Mouse (Mus musculus) left cerebral cortex, adult 11 months (tissue): ENCODE data around the gene Gm436.

Experiments
- DNase-seq: peaks from one replicate; pipeline ENCODE4 v3.0.0; 2022; ENCODE audit warnings: low spot score

Gene Gm436

DNA sequence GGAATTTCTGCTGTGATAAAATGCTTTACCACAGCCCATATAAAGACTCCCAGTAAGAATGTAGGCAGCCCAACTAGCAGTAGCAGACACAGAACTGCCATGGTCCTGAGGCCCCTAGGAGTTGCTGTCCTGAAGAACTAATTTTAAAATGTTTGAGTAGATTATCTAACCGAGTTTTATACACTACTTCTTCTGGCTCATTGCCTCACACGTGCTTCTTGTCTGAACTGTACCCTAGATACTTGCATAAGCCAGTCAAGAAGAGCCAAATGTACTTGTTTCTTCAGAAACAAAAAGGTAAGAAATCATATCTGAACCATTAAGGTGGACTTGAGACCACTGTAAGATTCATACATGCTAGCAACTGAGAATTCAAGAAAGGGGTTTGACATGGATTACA lies at the start of gene Gm436:
Gene Gm436 (minus strand): TSS at position 101 of the 400 bp plus-strand sequence.
- DNase-seq = no peak

DNA sequence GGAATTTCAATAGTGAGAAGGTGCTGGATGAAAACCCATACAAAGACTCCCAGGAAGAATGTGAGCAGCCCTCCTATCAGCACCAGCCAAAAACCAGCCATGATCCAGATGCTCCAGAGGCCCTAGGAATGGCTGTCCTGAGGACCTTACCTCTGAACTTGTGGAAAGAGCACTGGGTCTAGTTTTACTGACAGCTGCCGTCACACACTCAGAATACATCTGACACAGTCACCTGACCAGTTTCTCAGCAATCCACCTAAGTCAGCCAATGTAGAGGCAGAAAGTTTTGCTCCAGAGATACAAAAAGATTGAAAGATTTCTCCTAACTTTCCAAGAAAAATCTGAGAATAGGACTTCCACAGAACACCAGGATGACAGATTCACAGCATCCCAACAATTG lies 35.1 kb upstream of the Gm436 start, which contains the start of gene Gm13178:
Gene Gm13178 (minus strand): TSS at position 101 of the 400 bp plus-strand sequence.
- DNase-seq = no peak

DNA sequence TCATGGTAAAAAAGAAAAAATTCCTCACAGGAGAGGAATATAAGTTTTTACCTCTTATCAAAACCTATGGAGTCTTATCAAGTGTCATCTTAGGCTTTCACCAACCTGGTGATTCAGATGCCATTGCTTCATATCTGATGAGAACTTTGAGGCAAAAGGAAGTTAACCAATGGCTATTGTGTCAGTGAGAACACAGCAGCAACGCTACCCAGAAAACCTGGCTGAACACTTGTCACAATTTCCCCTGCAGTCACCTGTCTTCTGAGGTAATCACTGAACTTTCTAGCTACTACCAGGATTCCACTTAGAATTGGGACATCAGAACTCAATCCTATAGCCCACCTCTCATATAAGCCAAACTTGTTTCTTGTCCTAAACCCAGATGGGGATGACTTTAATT lies 33.5 kb upstream of the Gm436 start:
- no peak for DNase-seq

DNA sequence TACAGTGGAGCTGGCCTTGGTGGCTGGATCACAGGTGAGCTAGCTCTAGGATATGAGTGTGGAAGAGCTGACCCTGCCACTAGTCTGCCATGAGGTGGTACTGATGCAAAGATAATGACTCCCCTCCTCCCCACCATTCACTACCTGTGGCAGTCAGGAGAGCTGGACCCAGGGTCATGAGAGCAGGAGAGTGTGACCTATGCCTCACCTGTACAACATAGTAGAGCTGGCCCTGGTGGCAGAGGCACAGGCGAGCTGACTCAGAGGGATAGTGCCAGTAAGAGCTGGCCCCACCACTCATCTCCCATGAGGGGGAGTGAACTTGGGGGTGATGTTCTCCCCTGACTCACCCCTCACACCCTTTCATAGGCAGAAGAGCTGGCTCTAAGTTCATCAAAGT lies 32.1 kb upstream of the Gm436 start:
- DNase-seq = no peak

DNA sequence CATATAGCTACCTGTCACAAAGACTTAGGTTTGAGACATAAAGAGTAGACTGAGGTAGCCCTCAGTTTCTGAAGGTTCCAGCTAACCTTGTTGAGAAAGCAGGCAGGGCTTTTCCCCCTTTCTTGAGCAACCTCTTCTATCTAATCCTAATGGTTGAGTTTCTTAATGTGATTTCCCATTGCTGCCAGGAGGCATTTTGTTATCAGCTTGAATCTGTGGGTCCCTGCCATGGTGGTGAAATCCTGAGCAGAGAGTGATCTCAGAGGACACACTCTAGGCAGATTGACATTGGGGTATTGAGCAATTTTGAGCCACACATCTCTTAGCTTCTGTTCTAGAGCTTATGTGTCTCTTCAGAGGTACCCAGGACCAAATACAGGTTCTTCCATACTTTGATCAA lies 47.9 kb downstream of the Gm436 start:
- no peak for DNase-seq
